Mouse (Mus musculus) liver, embryonic 14.5 days (tissue): ENCODE measurements around the gene Capns1. TPM values are rescaled to one million over a fixed set of nuclear protein-coding genes. Genes with fewer than 3 reads are reported as not detected.
A peak's percentile ranks its signal among the peaks of the same experiment; 100 is the strongest.

Experiments used
- ATAC-seq: fragments of 200-750 bp; cut with Nextera tagmentation; 2 replicates; pipeline ENCODE4 v1.8.0; 2017; ENCODE audit warnings: moderate number of reproducible peaks, mild to moderate bottlenecking, moderate library complexity; ENCODE audit not compliant: insufficient read depth
- DNase-seq, 3 experiments: peaks; one replicate each; pipeline ENCODE4 v3.0.0-alpha.2; 2012 to 2013; ENCODE audit warnings: low read depth in 3 of 3, low spot score in 3 of 3
- H3K27ac ChIP-seq: fragments of 300-500 bp; sonication (generic); 2 replicates; pipeline ENCODE4 v1.5.1; 2014; ENCODE audit warnings: moderate library complexity, mild to moderate bottlenecking, control low read depth, inconsistent platforms
- H3K27me3 ChIP-seq: fragments of 300-500 bp; sonication (generic); 2 replicates; pipeline ENCODE4 v1.6.1; 2014; ENCODE audit warnings: mild to moderate bottlenecking, low read length, moderate library complexity; ENCODE audit not compliant: control insufficient read depth, insufficient read depth
- H3K36me3 ChIP-seq: fragments of 300-500 bp; sonication (generic); replicated peaks from 2 replicates; pipeline ENCODE4 v1.6.1; 2014; ENCODE audit warnings: low read depth; ENCODE audit not compliant: control insufficient read depth, insufficient read depth
- H3K4me1 ChIP-seq, 2 experiments: fragments of 200-500 bp in 1 of 2; fragments of 300-500 bp in 1 of 2; sonication (generic) in 1 of 2; replicated peaks; 2 replicates each; pipeline ENCODE4 v1.6.1; 2012 to 2014; ENCODE audit warnings: antibody characterized with exemption in 1 of 2, inconsistent platforms in 1 of 2, low read length in 1 of 2; ENCODE audit not compliant: control insufficient read depth in 2 of 2, insufficient read depth in 2 of 2
- H3K4me2 ChIP-seq: fragments of 300-500 bp; sonication (generic); 2 replicates; pipeline ENCODE4 v1.6.1; 2014; ENCODE audit warnings: low read depth, mild to moderate bottlenecking, control low read depth, moderate library complexity
- H3K4me3 ChIP-seq, 2 experiments: fragments of 200-500 bp in 1 of 2; fragments of 300-500 bp in 1 of 2; sonication (generic) in 1 of 2; 2 replicates each; pipeline ENCODE4 v1.5.1; 2012 to 2014; ENCODE audit warnings: low read depth in 2 of 2, low read length in 2 of 2, mild to moderate bottlenecking in 2 of 2, control low read depth in 1 of 2, inconsistent platforms in 1 of 2, moderate library complexity in 1 of 2; ENCODE audit not compliant: insufficient read depth in 1 of 2
- H3K9ac ChIP-seq: fragments of 300-500 bp; sonication (generic); replicated peaks from 2 replicates; pipeline ENCODE4 v1.6.1; 2014; ENCODE audit warnings: mild to moderate bottlenecking, control low read depth, moderate library complexity
- H3K9me3 ChIP-seq: fragments of 300-500 bp; sonication (generic); 2 replicates; pipeline ENCODE4 v1.6.1; 2016; ENCODE audit warnings: low read length, mixed read lengths; ENCODE audit not compliant: control insufficient read depth
- CTCF ChIP-seq: IDR thresholded peaks from 2 replicates; pipeline ENCODE4 v1.5.1; 2016; ENCODE audit warnings: antibody characterized with exemption, low read depth, control low read depth
- EP300 ChIP-seq: IDR thresholded peaks from 2 replicates; pipeline ENCODE4 v1.6.1; 2016; ENCODE audit warnings: antibody characterized with exemption, low read depth
- WGBS: fragments of 180-500 bp; shearing (Covaris S2); extraction: QIAGEN DNeasy Blood & Tissue Kit; methylation state at CpG from one replicate; pipeline ENCODE4 v1.1.7; 2014; ENCODE audit not compliant: insufficient replicate concordance; 5-methylcytosine and 5-hydroxymethylcytosine counted together
- polyA plus RNA-seq, 2 experiments: library from polyadenylated mRNA; depleted of rRNA in 1 of 2; stranded (reverse) in 1 of 2; unstranded in 1 of 2; fragments of >200 nt; fragmentation: Nextera tagmentation in 1 of 2; extraction: Ambion mirVana in 1 of 2; gene quantifications; 2 replicates each; pipeline versions ENCODE4 v1.2.1 to v1.2.3; 2012 to 2014

The Capns1 gene
- polyA plus RNA-seq, 2 experiments = 31.2 to 122 TPM

- peak overlapping the region; percentile 85 to 100 for H3K4me3 ChIP-seq
- WGBS = 1% methylated on average over 21 of the region's 21 CpGs
- ATAC-seq (peak; percentile 29), DNase-seq (peak in 2 of 3 experiments; percentile 26)
- no peaks in the 10 kb centered on the region for H3K27me3 ChIP-seq
- H3K36me3 ChIP-seq = peaks cover 4% of the 10 kb centered on the region
- peaks cover 12 to 13% of the 10 kb centered on the region in 2 experiments for H3K4me1 ChIP-seq
- peak overlapping the region; percentile 72 for H3K27ac ChIP-seq
- H3K4me2 ChIP-seq = peak overlapping the region; percentile 71
- H3K9ac ChIP-seq = peak overlapping the region; percentile 95
- no peaks in the 10 kb centered on the region; the same call in 1 of the 2 replicates for H3K9me3 ChIP-seq
- no peak for TF ChIP-seq EP300
- no peak for TF ChIP-seq CTCF
Observed at GRCm38 (mm10) chr7:30168914-30169582, 29.6 kb downstream of the Capns1 start.

- DNase-seq = no peak
- Histone ChIP-seq H3K36me3 (peaks cover 39% of the 10 kb centered on the region), H3K4me3 (no peak overlapping the region), H3K4me2 (no peak overlapping the region), H3K27me3 (no peaks in the 10 kb centered on the region), H3K27ac (no peak overlapping the region), H3K4me1 (peaks cover 5 to 10% of the 10 kb centered on the region in 2 experiments; a peak in 3 of 4 replicates), H3K9me3 (peaks cover 15% of the 10 kb centered on the region), H3K9ac (no peak overlapping the region)
- no peak for TF ChIP-seq CTCF
- TF ChIP-seq EP300 = no peak
- ATAC-seq = no peak
- 92% methylated on average over 2 of the region's 2 CpGs for WGBS
Observed at GRCm38 (mm10) chr7:30164745-30165144, 33.9 kb downstream of the Capns1 start.

DNA sequence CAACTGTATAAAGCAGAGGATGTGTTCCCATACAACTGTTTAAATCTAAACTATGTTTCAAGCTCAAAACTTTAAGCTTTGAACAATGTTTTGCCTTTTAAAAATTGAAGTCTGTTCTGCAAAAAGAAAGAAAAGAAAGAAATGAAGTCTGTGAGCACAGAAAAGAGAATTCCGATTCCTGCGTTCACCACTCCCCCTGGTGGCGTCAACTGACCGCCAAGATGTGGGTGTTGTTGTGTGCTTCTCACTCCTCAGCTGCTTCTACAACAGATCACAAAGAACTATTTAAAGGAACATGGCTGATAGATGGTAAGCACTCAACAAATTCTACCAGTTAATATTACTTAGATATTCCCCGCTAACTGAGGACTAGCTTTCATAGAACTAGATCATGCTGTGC, 35.5 kb downstream of the Capns1 start:
- WGBS = 90% methylated on average over 5 of the region's 5 CpGs
- peaks cover 15% of the 10 kb centered on the region for H3K9me3 ChIP-seq
- no peak overlapping the region for H3K9ac ChIP-seq
- no peaks in the 10 kb centered on the region for H3K27me3 ChIP-seq
- H3K27ac ChIP-seq = no peak overlapping the region
- no peak overlapping the region for H3K4me3 ChIP-seq
- peaks cover 3 to 5% of the 10 kb centered on the region in 2 experiments; a peak in 3 of 4 replicates for H3K4me1 ChIP-seq
- ATAC-seq = no peak
- no peak overlapping the region for H3K4me2 ChIP-seq
- peaks cover 50% of the 10 kb centered on the region for H3K36me3 ChIP-seq
- no peak for DNase-seq
- TF ChIP-seq CTCF (peak; percentile 16; the same call in 1 of the 2 replicates), EP300 (no peak)

DNA sequence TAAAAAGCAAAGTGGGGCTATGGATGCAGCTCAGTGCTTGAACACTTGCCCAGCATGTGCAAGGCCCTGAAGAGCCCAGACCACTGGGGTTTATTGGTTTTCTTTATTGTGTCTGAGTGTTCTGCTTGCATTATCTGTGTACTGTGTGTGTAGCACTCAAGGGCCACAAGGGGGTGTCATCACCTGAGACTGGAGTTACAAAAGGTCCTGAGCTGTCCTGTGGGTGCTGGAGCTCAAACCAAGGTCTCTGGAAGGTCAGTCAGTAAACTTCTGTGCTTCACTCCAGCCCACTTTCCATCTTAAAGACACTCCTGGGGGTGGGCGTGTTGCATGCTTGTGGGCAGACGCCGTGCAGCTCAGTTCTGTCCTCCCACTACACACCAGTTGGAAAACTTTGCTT, 43.1 kb downstream of the Capns1 start:
- DNase-seq (no peak), ATAC-seq (no peak)
- TF ChIP-seq EP300 (no peak), CTCF (peak; percentile 10; the same call in 1 of the 2 replicates)
- no peak overlapping the region for H3K4me2 ChIP-seq
- H3K4me1 ChIP-seq = no peaks in the 10 kb centered on the region
- peaks cover 22% of the 10 kb centered on the region for H3K36me3 ChIP-seq
- H3K9me3 ChIP-seq = peaks cover 29% of the 10 kb centered on the region
- H3K27ac ChIP-seq = no peak overlapping the region
- H3K27me3 ChIP-seq = no peaks in the 10 kb centered on the region
- 82% methylated on average over 3 of the region's 3 CpGs for WGBS
- no peak overlapping the region for H3K4me3 ChIP-seq
- H3K9ac ChIP-seq = no peak overlapping the region

- ATAC-seq (no peak), DNase-seq (no peak)
- Histone ChIP-seq H3K9ac (no peak overlapping the region), H3K4me2 (no peak overlapping the region), H3K4me3 (no peak overlapping the region), H3K4me1 (no peaks in the 10 kb centered on the region), H3K9me3 (peaks cover 35% of the 10 kb centered on the region), H3K36me3 (peaks cover 11% of the 10 kb centered on the region), H3K27ac (no peak overlapping the region), H3K27me3 (no peaks in the 10 kb centered on the region)
- 81% methylated on average over 1 of the region's 1 CpGs for WGBS
- TF ChIP-seq CTCF = peak; percentile 33; the same call in 1 of the 2 replicates
- no peak for TF ChIP-seq EP300
Observed at GRCm38 (mm10) chr7:30154040-30154439, 44.6 kb downstream of the Capns1 start.
